Mouse (Mus musculus) urinary bladder, postnatal 4 days (tissue): ENCODE measurements around the gene Fam241b.
"Not testable (repeated sequence)": the region's sequence is repeated elsewhere in the genome, so short reads cannot be mapped to it uniquely, and the experiment has no call there.

Experiments used
- DNase-seq, 2 experiments: peaks; one replicate each; pipeline ENCODE4 v3.0.0; 2021 to 2022; ENCODE audit warnings: low spot score in 2 of 2

Fam241b gene

GRCm38 (mm10) chr10:62128316-62128951 is 15.3 kb downstream of the Fam241b start:
- DNase-seq, result no peak

- DNase-seq, result no peak
These were observed 15.9 kb downstream of the Fam241b start for GRCm38 (mm10) chr10:62127711-62128231.

GRCm38 (mm10) chr10:62127137-62127536 is 16.6 kb downstream of the Fam241b start:
- DNase-seq, result no peak

GRCm38 (mm10) chr10:62113865-62114647 is 29.7 kb downstream of the Fam241b start:
- DNase-seq, result no peak

GRCm38 (mm10) chr10:62111207-62111576 is 32.5 kb downstream of the Fam241b start:
- DNase-seq, result no peak

GRCm38 (mm10) chr10:62110504-62111206 is 33.1 kb downstream of the Fam241b start:
- peak; percentile 63 to 84 for DNase-seq

GRCm38 (mm10) chr10:62107048-62107447 is 36.7 kb downstream of the Fam241b start:
- no peak for DNase-seq

- DNase-seq, result peak; percentile 31 to 68
These were observed 38.7 kb downstream of the Fam241b start for GRCm38 (mm10) chr10:62104835-62105576.

- peak; percentile 38 to 79 for DNase-seq
These were observed 41.9 kb downstream of the Fam241b start for GRCm38 (mm10) chr10:62101504-62102439.

- no peak for DNase-seq
These were observed 43.8 kb downstream of the Fam241b start for GRCm38 (mm10) chr10:62099749-62100403.

GRCm38 (mm10) chr10:62094401-62094800 is 49.3 kb downstream of the Fam241b start:
- DNase-seq, result no peak

GRCm38 (mm10) chr10:62093903-62094302 is 49.8 kb downstream of the Fam241b start:
- DNase-seq, result no peak

- no peak for DNase-seq
These were observed 54.2 kb downstream of the Fam241b start for GRCm38 (mm10) chr10:62089486-62089885.

- DNase-seq, result no peak
These were observed 54.6 kb downstream of the Fam241b start for GRCm38 (mm10) chr10:62089071-62089470.

GRCm38 (mm10) chr10:62088411-62088810 is 55.3 kb downstream of the Fam241b start:
- no peak for DNase-seq

GRCm38 (mm10) chr10:62086826-62087225 is 56.9 kb downstream of the Fam241b start:
- no peak for DNase-seq

- no peak for DNase-seq
These were observed 57.7 kb downstream of the Fam241b start for GRCm38 (mm10) chr10:62086044-62086443.

- no peak for DNase-seq
These were observed 67.2 kb downstream of the Fam241b start for GRCm38 (mm10) chr10:62076248-62077134.

- not testable (repeated sequence) for DNase-seq
These were observed 72.4 kb downstream of the Fam241b start for GRCm38 (mm10) chr10:62071346-62071745.
